Mouse (Mus musculus) kidney, postnatal 25 days (tissue): Measurements from ENCODE around the gene Ifna16.

Experiments
- DNase-seq, 2 experiments: peaks; one replicate each; pipeline ENCODE4 v3.0.0; 2021; ENCODE audit warnings: mixed read lengths in 2 of 2

Ifna16 gene

GRCm38 (mm10) chr4:88641077-88641831 is 35.5 kb downstream of the Ifna16 start:
- DNase-seq = peak; percentile 92 to 99

- no peak for DNase-seq
Measured at GRCm38 (mm10) chr4:88640704-88641076, 36.0 kb downstream of the Ifna16 start.

- DNase-seq = no peak
Measured at GRCm38 (mm10) chr4:88634311-88634710, 42.4 kb downstream of the Ifna16 start, which contains the start of gene C87499. Gene C87499 (minus strand): TSS chr4:88634411.
